Mouse (Mus musculus) lung, postnatal 0 days (tissue): ENCODE data around the gene Catsperd. TPM values are rescaled to one million over a fixed set of nuclear protein-coding genes. Genes with fewer than 3 reads are reported as not detected.

ENCODE experiments used
- ATAC-seq: fragments of 200-750 bp; cut with Nextera tagmentation; 2 replicates; pipeline ENCODE4 v1.8.0; 2017; ENCODE audit warnings: moderate library complexity
- DNase-seq: peaks from one replicate; pipeline ENCODE4 v3.0.0-alpha.2; 2016; ENCODE audit warnings: low spot score
- H3K27ac ChIP-seq: fragments of 300-500 bp; sonication (generic); 2 replicates; pipeline ENCODE4 v1.5.1; 2014; ENCODE audit warnings: antibody characterized with exemption, mild to moderate bottlenecking, low read length, mixed read lengths
- H3K27me3 ChIP-seq: fragments of 300-500 bp; sonication (generic); replicated peaks from 2 replicates; pipeline ENCODE4 v1.6.1; 2014; ENCODE audit warnings: low read length, mixed read lengths; ENCODE audit not compliant: insufficient read depth
- H3K36me3 ChIP-seq: fragments of 300-500 bp; sonication (generic); 2 replicates; pipeline ENCODE4 v1.6.1; 2014; ENCODE audit warnings: low read length, mixed read lengths; ENCODE audit not compliant: insufficient read depth
- H3K4me1 ChIP-seq: fragments of 300-500 bp; sonication (generic); 2 replicates; pipeline ENCODE4 v1.6.1; 2014; ENCODE audit warnings: antibody characterized with exemption, low read depth, low read length, mixed read lengths; ENCODE audit not compliant: insufficient read depth
- H3K4me2 ChIP-seq: fragments of 300-500 bp; sonication (generic); replicated peaks from 2 replicates; pipeline ENCODE4 v1.6.1; 2014; ENCODE audit warnings: low read depth, mild to moderate bottlenecking, low read length, moderate library complexity, mixed read lengths
- H3K4me3 ChIP-seq: fragments of 300-500 bp; sonication (generic); 2 replicates; pipeline ENCODE4 v1.5.1; 2014; ENCODE audit warnings: low read depth, low read length
- H3K9ac ChIP-seq: fragments of 300-500 bp; sonication (generic); replicated peaks from 2 replicates; pipeline ENCODE4 v1.6.1; 2014; ENCODE audit warnings: low read depth, mild to moderate bottlenecking
- H3K9me3 ChIP-seq: fragments of 300-500 bp; sonication (generic); 2 replicates; pipeline ENCODE4 v1.6.1; 2016; ENCODE audit warnings: low read length, mixed read lengths
- CTCF ChIP-seq: IDR thresholded peaks from 2 replicates; pipeline ENCODE4 v1.5.1; 2016; ENCODE audit warnings: antibody characterized with exemption, mild to moderate bottlenecking
- EP300 ChIP-seq: IDR thresholded peaks from 2 replicates; pipeline ENCODE4 v1.6.1; 2016; ENCODE audit warnings: antibody characterized with exemption, mild to moderate bottlenecking, control low read depth
- WGBS: fragments of 180-500 bp; shearing (Covaris S2); extraction: QIAGEN DNeasy Blood & Tissue Kit; methylation state at CpG from one replicate; pipeline ENCODE4 v1.1.7; 2014; 5-methylcytosine and 5-hydroxymethylcytosine counted together
- polyA plus RNA-seq: library from polyadenylated mRNA; unstranded; fragments of >200 nt; fragmentation: Nextera tagmentation; extraction: Ambion mirVana; gene quantifications from 2 replicates; pipeline ENCODE4 v1.2.1, GENCODE M21; 2015

Gene Catsperd
- polyA plus RNA-seq, 1 experiment from 2014 or later, result 0.12 TPM

DNA sequence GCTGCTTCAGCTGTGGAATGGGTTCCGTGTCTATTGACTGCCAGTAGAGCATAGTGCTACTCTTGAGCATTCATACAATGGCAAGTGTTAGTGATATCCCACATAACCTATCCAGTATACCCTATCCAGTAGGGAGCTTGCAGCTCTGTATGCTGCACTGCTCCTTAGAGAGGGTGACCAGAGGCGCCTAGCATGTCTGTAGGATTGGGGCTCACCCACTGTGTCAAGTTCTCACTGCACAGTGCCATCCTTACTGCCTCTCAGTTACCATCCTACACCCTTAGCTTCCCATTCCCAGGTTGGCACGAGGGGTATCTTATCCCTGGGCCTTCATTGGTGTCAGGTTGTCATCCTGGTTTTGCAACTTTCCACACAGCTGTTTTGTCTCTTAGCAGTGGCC is 23.5 kb upstream of the Catsperd start:
- peaks cover 50% of the 10 kb centered on the region for H3K36me3 ChIP-seq
- no peak overlapping the region for H3K27ac ChIP-seq
- no peak overlapping the region for H3K4me3 ChIP-seq
- H3K4me2 ChIP-seq, result no peak overlapping the region
- TF ChIP-seq CTCF (no peak), EP300 (no peak)
- no peaks in the 10 kb centered on the region for H3K27me3 ChIP-seq
- H3K4me1 ChIP-seq, result peaks cover 4% of the 10 kb centered on the region
- no peak for DNase-seq
- no peak overlapping the region for H3K9ac ChIP-seq
- no peak for ATAC-seq
- H3K9me3 ChIP-seq, result no peaks in the 10 kb centered on the region
- WGBS, result 88% methylated on average over 3 of the region's 3 CpGs

DNA sequence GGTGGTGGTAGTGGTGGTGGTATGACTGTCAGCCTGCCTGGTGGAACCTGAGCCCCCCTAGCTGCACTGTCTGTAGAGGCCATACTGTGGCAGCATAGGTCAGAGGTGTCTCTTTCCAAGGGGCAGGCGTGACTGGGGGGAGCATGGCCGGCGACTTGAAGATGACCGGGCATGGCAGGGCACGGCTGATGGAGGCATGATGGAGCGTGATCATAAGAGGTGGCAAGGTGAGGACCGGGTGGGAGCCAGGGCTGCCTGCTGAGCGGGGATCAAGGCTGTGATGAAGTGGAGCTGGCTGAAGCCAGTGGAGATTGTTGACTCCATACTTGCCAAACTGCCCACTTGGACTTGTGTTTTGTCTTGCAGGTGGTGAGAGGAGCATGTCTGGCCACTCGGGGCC is 22.5 kb upstream of the Catsperd start:
- Histone ChIP-seq H3K9me3 (no peaks in the 10 kb centered on the region), H3K4me3 (no peak overlapping the region), H3K27ac (no peak overlapping the region), H3K36me3 (peaks cover 42% of the 10 kb centered on the region), H3K9ac (no peak overlapping the region), H3K4me2 (no peak overlapping the region), H3K27me3 (no peaks in the 10 kb centered on the region), H3K4me1 (peaks cover 8% of the 10 kb centered on the region)
- TF ChIP-seq CTCF, result no peak
- no peak for TF ChIP-seq EP300
- 87% methylated on average over 9 of the region's 9 CpGs for WGBS
- DNase-seq (no peak), ATAC-seq (no peak)

GRCm38 (mm10) chr17:56607521-56608062 is 20.4 kb upstream of the Catsperd start:
- WGBS, result 74% methylated on average over 3 of the region's 3 CpGs
- peaks cover 9% of the 10 kb centered on the region for H3K4me1 ChIP-seq
- ATAC-seq, result no peak
- no peak overlapping the region for H3K4me2 ChIP-seq
- no peaks in the 10 kb centered on the region for H3K9me3 ChIP-seq
- no peak overlapping the region for H3K4me3 ChIP-seq
- no peak overlapping the region for H3K27ac ChIP-seq
- no peak overlapping the region for H3K9ac ChIP-seq
- no peaks in the 10 kb centered on the region for H3K27me3 ChIP-seq
- TF ChIP-seq EP300 (no peak), CTCF (no peak)
- no peak for DNase-seq
- H3K36me3 ChIP-seq, result peaks cover 30% of the 10 kb centered on the region

DNA sequence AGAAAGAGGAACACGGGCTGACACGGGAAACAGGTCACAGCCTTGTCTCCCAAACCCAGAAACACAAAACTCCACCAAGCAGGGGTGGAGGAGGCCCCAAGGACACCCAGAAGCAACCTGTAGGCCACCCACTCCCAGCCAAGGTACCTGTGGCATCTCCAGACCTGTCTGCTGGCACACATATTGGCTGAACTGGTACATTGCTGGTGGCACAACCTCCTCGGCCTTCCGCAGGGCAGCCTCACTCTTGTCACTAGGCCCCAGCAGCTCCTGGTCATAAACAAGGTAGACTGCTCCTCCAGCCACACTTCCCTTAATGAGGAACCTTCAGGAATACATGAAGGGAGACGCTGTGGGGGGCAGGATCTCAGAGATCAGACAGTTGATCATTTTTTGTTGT is 19.2 kb upstream of the Catsperd start:
- ATAC-seq (no peak), DNase-seq (no peak)
- peak overlapping the region; percentile 59 for H3K4me2 ChIP-seq
- H3K27me3 ChIP-seq, result no peaks in the 10 kb centered on the region
- TF ChIP-seq CTCF (no peak), EP300 (no peak)
- 34% methylated on average over 5 of the region's 5 CpGs for WGBS
- peaks cover 19% of the 10 kb centered on the region; the same call in 1 of the 2 replicates for H3K36me3 ChIP-seq
- H3K4me3 ChIP-seq, result peak overlapping the region; percentile 65; the same call in 1 of the 2 replicates
- peak overlapping the region; percentile 78 for H3K27ac ChIP-seq
- peaks cover 9% of the 10 kb centered on the region for H3K4me1 ChIP-seq
- H3K9me3 ChIP-seq, result no peaks in the 10 kb centered on the region
- H3K9ac ChIP-seq, result peak overlapping the region; percentile 83

GRCm38 (mm10) chr17:56609452-56610171 is 18.3 kb upstream of the Catsperd start, which contains the start of gene 2410015M20Rik:
Gene 2410015M20Rik, minus strand, starts transcription at chr17:56609771.
- Histone ChIP-seq H3K27ac (peak within 1 kb of the TSS; percentile 78), H3K27me3 (no peaks in the 10 kb centered on the region), H3K9ac (peak within 1 kb of the TSS; percentile 83), H3K4me2 (peak within 1 kb of the TSS; percentile 59), H3K4me3 (peak within 1 kb of the TSS; percentile 65), H3K4me1 (peaks cover 14% of the 10 kb centered on the region), H3K36me3 (peaks cover 16% of the 10 kb centered on the region; the same call in 1 of the 2 replicates), H3K9me3 (no peaks in the 10 kb centered on the region)
- ATAC-seq (peak; percentile 90), DNase-seq (peak; percentile 99)
- TF ChIP-seq CTCF (peak; percentile 84), EP300 (no peak; the same call in 1 of the 2 replicates)
- under 1% methylated on average over 44 of the region's 44 CpGs for WGBS

DNA sequence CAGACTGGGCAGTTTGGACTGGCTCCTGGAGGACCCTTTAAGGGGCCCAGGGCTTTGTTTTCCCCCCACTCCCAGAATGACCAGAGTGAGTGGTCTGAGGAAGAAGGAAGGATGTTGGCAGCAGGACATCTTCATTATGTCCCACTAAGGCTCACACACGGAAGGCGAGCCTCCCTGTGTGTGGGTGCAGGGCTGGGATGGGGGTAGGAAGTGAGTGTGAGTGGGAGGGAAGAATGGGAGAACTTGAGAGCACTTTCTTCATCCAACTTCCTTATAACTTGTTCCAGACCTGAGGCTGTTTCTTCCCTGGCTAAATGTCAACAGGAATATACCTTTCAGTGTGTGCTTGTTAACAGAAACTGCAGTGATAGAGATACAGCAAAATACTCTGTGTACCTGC is 16.6 kb upstream of the Catsperd start:
- no peaks in the 10 kb centered on the region for H3K27me3 ChIP-seq
- H3K9ac ChIP-seq, result no peak overlapping the region
- H3K4me3 ChIP-seq, result no peak overlapping the region
- ATAC-seq, result no peak
- TF ChIP-seq EP300, result no peak
- no peak for TF ChIP-seq CTCF
- no peak overlapping the region for H3K4me2 ChIP-seq
- peak; percentile 29 for DNase-seq
- H3K36me3 ChIP-seq, result peaks cover 8% of the 10 kb centered on the region; the same call in 1 of the 2 replicates
- H3K4me1 ChIP-seq, result peaks cover 14% of the 10 kb centered on the region
- WGBS, result 70% methylated on average over 2 of the region's 2 CpGs
- peak overlapping the region; percentile 20; the same call in 1 of the 2 replicates for H3K27ac ChIP-seq
- no peaks in the 10 kb centered on the region for H3K9me3 ChIP-seq
